Mouse (Mus musculus) c-Kit-positive CD71-negative TER-119-negative erythroid progenitor cells, embryonic 14.5 days (primary cell): ENCODE data around the gene Zfp143.
"Not testable (repeated sequence)": the region's sequence is repeated elsewhere in the genome, so short reads cannot be mapped to it uniquely, and the experiment has no call there.

Source experiments
- DNase-seq: peaks from one replicate; pipeline ENCODE4 v3.0.0-alpha.2; 2013; ENCODE audit warnings: low read depth

Zfp143 gene

DNA sequence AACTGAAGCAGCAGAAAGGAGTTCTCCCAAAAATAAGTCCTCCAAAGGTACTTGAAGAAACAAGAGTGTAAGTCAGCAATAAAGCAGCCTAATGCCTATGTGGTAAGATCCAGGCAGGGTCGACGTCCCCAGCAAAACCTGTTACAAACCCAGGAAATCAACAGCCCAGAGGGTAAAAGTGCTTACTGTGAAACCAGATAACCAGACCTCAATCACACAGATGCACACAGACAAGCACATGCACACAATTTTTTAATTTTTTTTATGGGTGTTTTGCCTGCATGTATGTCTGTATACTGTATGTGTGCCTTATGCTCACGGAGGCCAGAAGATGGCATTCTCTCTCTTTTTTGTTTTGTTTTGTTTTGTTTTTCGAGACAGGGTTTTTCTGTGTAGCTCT is 35.3 kb downstream of the Zfp143 start:
- no peak for DNase-seq

DNA sequence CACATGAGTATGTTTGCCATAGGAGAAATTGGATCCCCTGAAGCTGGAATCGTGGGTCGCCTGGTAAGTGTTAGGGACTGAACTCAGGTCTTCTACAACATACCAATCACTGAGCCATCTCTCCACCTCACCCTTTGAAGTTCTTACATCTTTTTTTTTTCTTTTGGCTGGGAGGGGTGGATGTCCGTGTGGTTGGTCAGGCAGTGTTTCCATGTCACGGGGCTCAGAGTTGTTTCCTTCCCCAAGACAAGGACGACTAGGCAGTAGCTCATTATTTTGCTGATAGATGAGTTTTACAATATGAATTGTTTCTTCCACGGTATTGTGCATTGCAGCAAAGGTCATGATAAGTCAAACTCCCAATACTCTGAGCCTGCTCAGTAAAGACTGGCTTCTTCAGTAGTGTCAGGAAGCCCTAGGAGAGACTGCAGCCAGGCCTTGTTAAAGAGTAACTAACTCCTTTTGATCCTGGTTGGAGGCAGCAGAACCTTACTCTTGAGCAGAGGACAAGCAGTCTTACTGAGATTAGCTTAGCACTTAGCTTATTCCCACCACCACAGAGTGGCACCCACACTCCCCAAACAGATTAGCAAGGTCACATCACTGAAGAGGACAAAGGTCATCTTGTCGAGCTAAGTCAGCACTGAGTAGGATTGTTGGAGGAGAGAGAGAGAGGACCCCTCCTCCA is 36.2 kb downstream of the Zfp143 start:
- DNase-seq: no peak

DNA sequence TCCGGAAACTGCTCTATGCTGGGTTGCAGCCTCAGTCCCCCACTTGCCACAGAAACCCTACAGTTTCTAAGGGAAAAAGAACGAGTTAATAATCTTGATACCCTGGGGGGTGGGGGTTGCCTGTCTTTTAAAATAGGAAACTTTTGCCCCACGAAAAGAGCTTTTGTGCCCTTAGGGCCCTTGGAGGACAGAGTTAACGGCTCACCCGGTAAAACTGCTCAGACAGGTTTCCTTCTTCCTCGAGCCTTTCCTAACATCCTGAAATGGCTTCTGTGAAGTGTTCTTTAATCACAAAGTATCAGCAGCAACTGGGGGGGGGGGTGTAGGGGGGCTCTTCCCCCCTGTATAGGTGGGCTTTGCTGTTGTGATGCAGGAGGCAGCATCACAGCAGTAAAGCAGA is 39.8 kb downstream of the Zfp143 start:
- DNase-seq: no peak

DNA sequence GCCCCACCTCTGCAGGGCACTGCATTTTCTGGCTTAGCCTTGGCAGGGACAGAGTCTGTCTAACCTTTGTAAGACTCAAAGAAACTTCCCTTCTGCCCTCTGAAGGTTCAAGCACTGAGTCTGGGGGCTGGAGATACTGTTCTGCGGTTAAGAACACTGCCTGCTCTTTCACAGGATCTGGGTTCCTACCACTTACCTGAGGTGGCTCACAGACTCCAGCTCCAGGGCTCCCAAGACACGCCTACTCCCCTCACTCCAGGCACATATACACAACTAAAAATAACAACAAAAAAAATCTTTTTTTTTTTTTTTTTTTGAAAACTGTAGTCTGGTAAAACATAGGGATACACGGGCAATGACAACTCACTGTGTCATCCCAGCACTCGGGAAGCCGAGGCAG is 40.2 kb downstream of the Zfp143 start:
- DNase-seq: no peak

DNA sequence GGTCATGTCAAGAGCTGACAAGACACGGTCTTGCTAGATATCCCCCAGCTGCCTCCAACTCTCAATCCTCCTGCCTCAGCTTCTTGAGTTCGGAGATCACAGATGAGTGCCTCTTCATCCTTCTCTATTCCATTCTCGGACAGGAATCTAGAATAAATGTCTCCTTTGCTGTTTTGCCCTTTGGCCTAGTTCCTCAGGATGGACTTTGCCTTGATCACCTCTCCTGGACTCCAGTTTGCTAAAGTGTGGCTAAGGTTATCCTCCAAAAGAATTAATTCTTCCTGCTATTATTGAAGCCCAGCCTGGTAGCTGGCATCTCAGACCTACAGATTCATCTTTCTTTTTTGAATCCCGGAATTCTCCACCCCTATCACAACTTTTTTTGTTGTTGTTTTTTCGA is 44.0 kb downstream of the Zfp143 start:
- DNase-seq: no peak

DNA sequence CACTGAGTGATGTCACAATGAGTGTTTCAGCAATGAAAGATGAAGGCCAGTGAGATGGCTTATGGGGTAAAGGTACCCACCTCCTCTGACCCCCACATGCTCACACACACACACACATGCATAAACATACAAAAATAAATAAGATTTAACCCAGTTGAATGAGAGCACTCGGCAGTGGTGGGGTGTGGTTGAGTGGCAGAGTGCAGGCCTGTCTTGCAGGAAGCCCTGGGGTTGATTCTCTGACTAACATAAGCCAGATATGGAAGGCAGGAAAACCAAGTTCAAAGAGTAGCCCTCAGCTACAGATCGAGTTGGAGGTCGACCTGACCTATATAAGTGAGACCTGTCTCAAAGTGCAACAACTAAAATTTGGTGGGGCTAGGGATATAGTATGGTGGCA is 45.6 kb downstream of the Zfp143 start:
- DNase-seq: no peak

DNA sequence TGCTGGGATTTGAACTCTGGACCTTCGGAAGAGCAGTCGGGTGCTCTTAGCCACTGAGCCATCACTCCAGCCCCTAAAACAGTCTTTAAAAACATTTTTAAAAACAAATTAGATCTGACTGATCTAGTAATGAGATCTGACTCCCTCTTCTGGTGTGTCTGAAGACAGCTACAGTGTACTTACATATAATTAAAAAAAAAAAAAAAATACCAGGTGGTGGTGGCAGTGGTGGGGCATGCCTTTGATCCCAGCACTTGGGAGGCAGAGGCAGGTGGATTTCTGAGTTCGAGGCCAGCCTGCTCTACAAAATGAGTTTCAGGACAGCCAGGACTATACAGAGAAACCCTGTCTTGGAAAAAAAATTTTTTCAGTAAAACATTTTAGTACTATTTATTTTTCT is 47.5 kb downstream of the Zfp143 start:
- not testable (repeated sequence) for DNase-seq

DNA sequence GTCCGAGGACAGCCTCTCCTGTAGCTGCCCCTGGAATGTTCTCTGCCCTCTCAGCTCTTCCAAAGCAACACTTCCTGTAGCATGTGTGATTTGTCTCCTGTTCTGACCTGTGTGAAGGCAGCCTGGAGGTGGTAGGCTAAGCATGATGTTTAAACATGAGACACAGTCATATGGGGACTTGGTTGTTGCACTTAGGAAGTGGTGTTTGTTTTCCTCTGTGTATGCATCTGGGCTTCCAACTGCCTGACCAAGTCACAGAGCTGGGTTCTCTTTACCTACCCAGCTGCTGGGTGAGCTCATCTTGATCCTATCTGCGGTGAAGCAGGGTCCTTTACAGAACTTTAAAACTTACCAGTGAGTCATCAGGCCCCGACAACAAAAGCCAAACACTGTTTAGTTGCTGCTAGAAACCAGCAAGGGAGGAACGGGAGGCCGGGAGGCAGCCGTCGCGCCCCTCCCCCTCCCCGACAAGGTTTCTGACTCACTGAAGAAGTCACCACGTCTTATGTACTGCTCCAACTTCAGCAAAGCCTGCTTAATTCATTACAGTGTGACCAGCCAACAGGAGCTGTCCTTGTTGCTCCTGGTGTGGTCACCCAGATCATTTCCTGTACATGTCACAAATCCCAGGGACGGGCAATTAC is 48.1 kb downstream of the Zfp143 start:
- peak; percentile 92 for DNase-seq

DNA sequence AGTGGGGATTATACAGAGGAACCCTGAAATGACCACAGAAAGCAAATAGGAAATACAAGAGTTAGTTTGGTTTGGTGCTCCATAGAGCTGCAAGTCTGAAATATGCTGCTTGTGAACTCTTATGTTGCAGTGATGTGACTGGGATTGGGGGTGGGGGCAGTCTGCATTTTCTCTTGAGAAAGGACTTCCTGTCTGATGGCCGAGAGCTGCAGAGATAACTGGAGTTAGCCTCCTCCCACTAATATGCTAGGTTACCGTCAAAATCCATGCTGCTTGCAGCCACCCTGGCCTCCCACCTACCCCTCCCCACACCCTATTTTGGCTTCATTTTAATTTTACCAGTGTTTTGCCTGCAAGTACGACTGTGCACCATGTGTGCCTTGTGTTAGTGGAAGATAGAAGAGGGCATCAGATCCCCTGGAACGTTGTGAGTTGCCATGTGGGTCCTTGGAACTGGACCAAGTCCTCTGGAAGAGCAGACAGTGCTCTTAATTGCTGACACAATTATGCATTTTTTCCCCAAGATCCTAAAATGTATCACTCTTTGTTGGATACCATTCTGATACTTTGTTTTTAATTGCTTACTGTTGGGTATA is 49.1 kb downstream of the Zfp143 start:
- DNase-seq: no peak

DNA sequence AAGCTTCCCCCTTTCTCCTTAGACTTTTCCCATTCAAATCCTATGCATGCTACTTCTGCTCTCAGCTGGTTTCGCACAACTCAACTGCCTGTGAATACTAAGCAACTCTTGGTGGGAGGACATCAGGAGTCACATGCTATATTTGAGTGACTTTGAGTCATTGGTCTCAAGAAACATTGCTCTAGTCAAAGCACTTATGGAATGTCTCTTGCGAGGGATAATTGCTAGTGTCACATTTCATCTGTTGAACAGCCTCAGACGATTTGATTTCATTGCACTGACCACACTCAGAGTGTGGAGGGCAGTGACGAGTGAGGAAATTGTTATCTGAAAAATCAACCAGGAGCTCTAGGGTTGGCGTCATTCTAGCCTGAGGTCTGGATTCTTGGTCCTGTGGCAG is 53.7 kb downstream of the Zfp143 start:
- no peak for DNase-seq

DNA sequence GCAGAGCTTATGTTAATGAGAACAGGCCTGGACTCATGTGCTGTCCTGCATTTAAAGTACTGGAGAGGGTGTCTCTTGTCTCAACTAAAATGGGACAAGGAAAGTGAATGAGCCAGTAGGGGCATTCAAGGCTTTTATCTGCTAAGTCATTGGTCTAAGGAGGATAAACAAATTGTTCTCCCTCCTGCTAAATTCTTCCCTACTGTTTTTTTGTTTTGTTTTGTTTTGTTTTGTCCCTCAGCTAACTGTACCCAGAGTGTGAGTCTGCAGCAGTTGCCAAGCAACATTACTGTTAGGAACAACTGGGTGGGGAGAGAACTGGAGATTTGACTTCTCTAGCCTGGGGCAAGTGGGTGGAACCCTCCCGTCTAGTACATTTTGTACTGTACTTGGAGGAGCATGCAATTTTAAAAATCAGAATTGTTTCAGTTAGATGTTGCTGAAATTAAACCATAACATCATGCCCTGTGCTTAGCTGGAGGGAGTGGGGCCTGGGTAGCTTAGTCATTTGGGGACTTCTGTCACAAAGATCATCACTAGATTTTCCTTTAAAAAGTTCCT is 55.8 kb downstream of the Zfp143 start:
- no peak for DNase-seq

DNA sequence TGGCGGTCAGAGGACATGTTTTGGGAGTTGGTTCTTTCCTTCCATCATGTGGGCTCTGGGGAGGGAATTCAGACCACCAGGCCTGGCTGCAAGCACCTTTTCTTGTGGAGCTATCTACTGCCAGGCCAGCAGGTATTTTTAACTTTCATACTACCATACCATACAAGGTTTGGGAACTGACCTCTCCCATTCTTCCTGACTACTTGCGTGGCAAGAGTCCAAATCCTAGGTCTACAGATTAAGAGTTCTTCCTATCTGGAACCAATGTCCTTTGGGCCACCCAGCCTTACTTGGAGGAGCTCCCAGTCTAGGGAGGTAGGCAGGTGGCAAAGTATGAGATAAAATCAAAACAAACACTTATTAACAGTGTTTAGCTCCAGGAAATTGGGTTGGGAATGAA is 57.4 kb downstream of the Zfp143 start:
- no peak for DNase-seq

DNA sequence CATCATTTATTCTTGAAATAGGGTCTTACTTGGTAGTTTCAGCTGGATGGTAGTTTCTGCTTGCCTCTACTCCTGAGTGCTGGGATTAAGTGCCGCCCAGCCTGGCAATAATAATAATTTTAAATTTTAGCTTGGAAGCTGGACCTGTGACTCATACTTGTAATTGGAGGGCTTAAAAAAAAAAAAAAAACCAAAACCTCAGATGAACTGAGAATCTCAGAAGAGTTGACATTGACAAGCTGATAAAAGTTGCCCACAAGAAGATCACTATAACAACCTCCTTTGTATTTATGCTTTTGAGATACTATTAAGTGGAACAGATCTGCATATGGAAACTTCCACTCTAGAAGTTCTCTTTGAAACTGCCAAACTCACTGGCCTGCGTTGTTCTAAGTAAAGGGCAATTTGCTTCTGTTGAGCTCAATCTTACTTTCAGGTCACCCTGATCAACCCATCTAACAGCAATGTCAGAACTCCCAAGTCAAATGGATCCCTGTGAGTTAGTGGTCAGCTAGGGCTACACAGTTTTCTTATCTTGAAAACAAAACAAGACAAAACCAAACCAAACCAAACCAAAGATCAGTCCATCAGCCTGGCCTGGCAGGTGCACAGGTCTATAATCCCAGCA is 59.3 kb downstream of the Zfp143 start:
- no peak for DNase-seq

DNA sequence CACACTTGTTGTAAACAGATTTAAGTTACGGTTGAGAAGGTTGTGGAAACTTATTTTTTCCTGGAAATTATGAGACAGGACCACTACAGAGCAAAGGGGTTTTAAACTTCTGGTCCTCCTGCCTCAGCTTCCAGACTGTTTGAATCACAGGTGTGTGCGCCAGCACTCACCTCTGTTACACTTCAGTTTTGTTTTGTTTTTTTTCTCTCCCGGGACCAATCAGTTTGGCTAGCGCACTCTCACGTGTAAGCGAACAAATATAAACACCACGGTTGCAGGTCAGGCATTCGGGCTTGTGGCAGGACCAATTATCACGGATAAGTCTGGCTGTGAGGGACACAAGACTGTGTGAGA is 60.1 kb downstream of the Zfp143 start:
- DNase-seq: no peak

DNA sequence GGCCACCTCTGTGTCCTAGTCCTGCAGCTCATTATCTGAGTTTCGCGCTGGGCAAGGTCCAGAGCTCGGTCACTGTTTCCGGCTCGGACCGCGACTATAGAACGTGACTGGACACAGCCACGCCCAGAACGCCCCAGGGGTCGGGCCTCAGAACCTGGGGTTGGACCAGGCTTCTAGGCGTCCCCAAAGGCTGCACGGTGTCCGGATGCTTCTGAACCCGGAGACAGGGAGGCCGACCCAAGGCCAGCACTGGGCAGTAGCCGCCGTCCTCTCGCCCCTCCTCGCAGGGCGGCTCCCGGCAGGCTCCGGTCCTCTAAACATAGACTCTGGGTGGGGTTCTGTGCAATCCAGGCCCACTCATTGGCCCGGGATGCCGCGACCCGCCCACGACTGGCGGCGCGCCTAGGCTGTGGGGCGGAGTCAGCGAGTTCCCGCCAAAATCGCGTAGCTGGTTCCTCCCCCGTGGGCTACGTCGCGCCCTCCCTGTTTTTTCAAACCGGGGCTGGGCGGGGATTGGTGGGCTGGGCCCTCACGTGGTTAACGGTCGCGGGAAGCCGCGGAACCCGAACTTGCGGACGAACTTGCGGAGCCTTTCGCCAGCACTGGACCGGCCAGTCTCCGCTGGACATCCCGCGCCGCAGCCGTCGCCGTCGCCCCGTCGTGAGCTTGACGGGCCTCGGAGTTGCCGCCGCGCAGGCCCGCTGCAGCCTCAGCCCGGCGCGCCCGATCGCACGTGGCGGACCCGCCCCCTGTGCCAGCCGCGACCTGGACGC is 60.7 kb downstream of the Zfp143 start, which contains the start of gene Wee1:
TSS of gene Wee1 (plus strand) at position 531 of the 773 bp plus-strand sequence.
- peak; percentile 98 for DNase-seq

DNA sequence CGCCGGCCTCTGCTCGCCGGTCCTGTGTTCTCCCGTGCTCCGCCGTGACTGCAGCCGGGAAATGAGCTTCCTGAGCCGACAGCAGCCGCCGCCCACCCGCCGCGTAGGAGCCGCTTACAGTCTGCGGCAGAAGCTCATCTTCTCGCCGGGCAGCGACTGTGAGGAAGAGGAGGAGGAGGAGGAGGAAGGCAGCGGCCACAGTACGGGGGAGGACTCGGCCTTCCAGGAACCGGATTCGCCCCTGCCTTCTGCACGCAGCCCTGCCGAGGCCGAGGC is 61.2 kb downstream of the Zfp143 start:
- no peak for DNase-seq

DNA sequence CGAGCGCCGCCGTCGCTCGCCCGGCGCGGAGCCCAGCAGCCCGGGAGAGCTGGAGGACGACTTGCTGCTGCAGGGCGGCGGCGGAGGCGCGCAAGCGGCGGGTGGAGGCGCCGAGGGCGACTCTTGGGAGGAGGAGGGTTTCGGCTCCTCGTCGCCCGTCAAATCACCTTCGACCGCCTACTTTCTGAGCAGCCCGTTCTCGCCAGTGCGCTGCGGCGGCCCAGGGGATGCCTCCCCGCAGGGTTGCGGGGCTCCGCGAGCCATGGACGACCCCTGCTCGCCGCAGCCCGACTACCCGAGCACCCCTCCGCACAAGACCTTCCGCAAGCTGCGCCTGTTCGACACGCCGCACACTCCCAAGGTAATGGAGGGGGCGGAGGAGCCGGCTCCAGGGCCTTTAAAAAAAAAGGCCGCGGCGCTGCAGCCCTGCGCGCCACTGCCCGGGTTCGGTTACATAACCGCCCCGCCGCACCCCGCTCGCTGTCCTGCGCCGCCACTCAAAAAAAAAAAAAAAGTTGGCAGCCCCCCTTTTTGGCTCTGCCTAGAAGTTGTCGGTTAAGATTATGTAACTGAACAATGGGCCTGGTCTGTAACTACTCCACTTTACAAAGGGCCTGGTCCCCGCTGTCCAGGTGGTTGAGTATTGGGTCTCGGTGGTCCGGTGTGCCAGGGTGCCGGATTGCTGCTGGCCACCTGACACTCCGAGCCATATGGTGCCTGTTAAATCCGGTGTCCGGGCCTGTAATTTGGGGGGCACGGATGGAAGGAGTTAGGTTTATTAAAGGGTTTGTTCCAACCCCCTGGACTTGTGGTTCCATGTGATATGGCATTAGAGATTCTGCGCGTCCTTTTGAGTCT is 61.8 kb downstream of the Zfp143 start:
- DNase-seq: no peak

DNA sequence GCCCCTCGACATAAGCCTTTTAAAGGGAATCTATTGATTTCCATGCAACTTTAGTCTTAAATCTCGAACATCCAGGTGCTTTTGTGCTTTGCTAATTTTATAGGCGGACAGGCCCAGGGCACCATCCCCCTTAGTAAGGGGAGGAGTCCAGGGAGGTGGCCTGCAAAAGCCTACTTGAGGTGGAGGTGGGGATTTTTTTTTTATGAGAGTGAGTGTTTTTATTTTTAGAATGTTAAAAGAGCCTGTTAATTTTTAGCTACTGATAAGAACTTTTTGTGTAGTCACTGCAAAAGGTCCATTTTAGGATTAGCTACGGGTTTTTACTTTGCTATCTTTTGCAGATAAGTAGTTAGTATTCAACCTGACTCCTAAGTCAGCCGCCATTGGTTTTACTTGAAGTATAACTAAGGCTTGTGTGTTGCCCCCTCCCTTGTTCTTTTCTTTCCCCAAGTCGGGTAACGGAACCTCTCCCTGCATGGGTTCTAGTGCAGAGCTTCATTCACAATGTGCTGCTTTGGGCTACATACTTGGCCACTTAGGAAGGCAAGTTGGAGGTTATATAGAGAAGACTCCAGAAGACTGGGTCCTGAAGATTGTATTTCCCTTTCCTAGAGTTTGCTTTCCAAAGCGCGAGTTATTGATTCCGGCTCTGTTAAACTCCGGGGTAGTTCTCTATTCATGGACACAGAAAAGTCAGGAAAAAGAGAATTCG is 63.0 kb downstream of the Zfp143 start:
- no peak for DNase-seq

DNA sequence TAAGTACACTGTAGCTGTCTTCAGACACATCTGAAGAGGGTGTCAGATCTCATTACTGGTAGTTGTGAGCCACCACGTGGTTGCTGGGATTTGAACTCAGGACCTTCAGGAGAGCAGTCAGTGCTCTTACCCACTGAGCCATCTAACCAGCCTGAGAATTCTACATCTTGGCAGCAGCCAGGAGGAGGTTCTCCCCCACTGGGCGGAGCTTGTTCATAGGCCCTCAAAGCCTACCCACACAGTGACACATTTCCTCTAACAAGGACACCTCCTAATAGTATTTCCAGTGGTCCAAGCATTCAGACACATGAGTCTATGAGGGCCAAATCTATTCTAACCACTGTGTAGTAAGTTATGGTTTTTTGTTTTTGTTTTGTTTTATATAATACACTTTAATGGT is 67.5 kb downstream of the Zfp143 start:
- no peak for DNase-seq

DNA sequence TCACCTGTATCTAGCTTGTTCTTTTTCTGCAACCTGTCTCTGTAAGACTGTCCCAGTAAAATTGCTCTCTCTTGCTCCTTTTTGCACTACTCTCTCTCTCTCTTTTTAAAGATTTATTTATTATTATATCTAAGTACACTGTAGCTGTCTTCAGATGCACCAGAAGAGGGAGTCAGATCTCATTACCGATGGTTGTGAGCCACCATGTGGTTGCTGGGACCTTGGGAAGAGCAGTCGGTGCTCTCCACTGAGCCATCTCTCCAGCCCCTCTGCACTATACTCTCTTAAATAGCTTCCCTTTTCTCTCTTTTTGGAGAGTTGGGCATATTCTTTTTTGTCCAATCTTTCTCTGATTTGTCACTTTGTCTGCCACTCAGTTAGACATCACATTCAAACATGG is 71.3 kb downstream of the Zfp143 start:
- not testable (repeated sequence) for DNase-seq

DNA sequence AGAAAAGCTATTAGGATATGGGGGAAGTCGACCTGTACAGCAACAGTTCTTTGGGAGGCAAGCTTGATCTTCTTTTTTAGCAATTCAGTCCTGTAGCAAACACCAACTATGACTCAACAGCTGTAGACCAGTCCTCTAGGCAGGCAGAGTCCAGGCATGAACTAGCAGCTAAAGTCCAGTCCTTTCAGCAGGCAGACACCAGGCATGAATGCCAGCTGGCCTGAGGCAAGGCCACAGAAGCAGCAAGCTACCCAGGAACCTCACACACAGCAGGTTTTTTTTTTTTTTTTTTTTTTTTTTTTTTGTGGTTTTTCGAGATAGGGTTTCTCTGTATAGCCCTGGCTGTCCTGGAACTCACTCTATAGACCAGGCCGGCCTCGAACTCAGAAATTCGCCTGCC is 73.0 kb downstream of the Zfp143 start:
- no peak for DNase-seq
